Mouse (Mus musculus) testis, postnatal 14 days (tissue): ENCODE measurements around the gene Rbm24.

ENCODE experiments used
- DNase-seq: peaks from one replicate; pipeline ENCODE4 v3.0.0; 2021; ENCODE audit warnings: low spot score

The Rbm24 gene

GRCm38 (mm10) chr13:46418141-46418601, at the start of gene Rbm24:
Gene Rbm24 (plus strand): TSS chr13:46418434.
- peak; percentile 31 for DNase-seq

GRCm38 (mm10) chr13:46372884-46373283, 45.4 kb upstream of the Rbm24 start:
- DNase-seq = no peak

GRCm38 (mm10) chr13:46375371-46375770, 42.9 kb upstream of the Rbm24 start:
- no peak for DNase-seq

- no peak for DNase-seq
These were observed 30.8 kb upstream of the Rbm24 start for GRCm38 (mm10) chr13:46387396-46387795.

GRCm38 (mm10) chr13:46391654-46392053, 26.6 kb upstream of the Rbm24 start:
- no peak for DNase-seq

- no peak for DNase-seq
These were observed 25.3 kb upstream of the Rbm24 start for GRCm38 (mm10) chr13:46392893-46393292.

GRCm38 (mm10) chr13:46393936-46394335, 24.3 kb upstream of the Rbm24 start:
- DNase-seq = no peak

- DNase-seq = no peak
These were observed 21.0 kb upstream of the Rbm24 start for GRCm38 (mm10) chr13:46397235-46397634.

- DNase-seq = no peak
These were observed 11.1 kb upstream of the Rbm24 start for GRCm38 (mm10) chr13:46407151-46407550.

- no peak for DNase-seq
These were observed 6.0 kb upstream of the Rbm24 start for GRCm38 (mm10) chr13:46412247-46412646.

GRCm38 (mm10) chr13:46413588-46413987, 4.6 kb upstream of the Rbm24 start:
- DNase-seq = no peak

- no peak for DNase-seq
These were observed 4.2 kb upstream of the Rbm24 start for GRCm38 (mm10) chr13:46414050-46414449.

GRCm38 (mm10) chr13:46416021-46416420, 2.2 kb upstream of the Rbm24 start:
- DNase-seq = no peak

- no peak for DNase-seq
These were observed 640 bp upstream of the Rbm24 start for GRCm38 (mm10) chr13:46417594-46417993.

GRCm38 (mm10) chr13:46418731-46419545, 704 bp downstream of the Rbm24 start:
- DNase-seq = no peak

- DNase-seq = no peak
These were observed 1.4 kb downstream of the Rbm24 start for GRCm38 (mm10) chr13:46419648-46420047.

- no peak for DNase-seq
These were observed 1.9 kb downstream of the Rbm24 start for GRCm38 (mm10) chr13:46420095-46420494.

- no peak for DNase-seq
These were observed 5.6 kb downstream of the Rbm24 start for GRCm38 (mm10) chr13:46423805-46424204.

GRCm38 (mm10) chr13:46424376-46424775, 6.1 kb downstream of the Rbm24 start:
- no peak for DNase-seq

- no peak for DNase-seq
These were observed 8.5 kb downstream of the Rbm24 start for GRCm38 (mm10) chr13:46426651-46427269.

- DNase-seq = no peak
These were observed 10.7 kb downstream of the Rbm24 start for GRCm38 (mm10) chr13:46428964-46429363.

GRCm38 (mm10) chr13:46429866-46430265, 11.6 kb downstream of the Rbm24 start:
- no peak for DNase-seq

GRCm38 (mm10) chr13:46433880-46434560, 15.8 kb downstream of the Rbm24 start:
- DNase-seq = no peak
